Mouse (Mus musculus) G1E (cell line): ENCODE results near the gene Rxrb.

Experiments used
- CTCF ChIP-seq: IDR thresholded peaks from 2 replicates; pipeline ENCODE4 v1.5.1; 2012; ENCODE audit warnings: low read depth, low read length, inconsistent platforms, mixed read lengths
- GATA1 ChIP-seq: IDR thresholded peaks from 2 replicates; pipeline ENCODE4 v1.6.1; 2012; ENCODE audit warnings: borderline replicate concordance, low read length, inconsistent platforms, mixed read lengths
- GATA2 ChIP-seq: IDR thresholded peaks from 2 replicates; pipeline ENCODE4 v1.6.1; 2012; ENCODE audit warnings: low read depth, low read length, inconsistent platforms, borderline replicate concordance
- POLR2AphosphoS5 ChIP-seq: IDR thresholded peaks from 2 replicates; pipeline ENCODE4 v1.6.1; 2012; ENCODE audit warnings: low read depth, low read length, inconsistent platforms; ENCODE audit not compliant: insufficient replicate concordance

GRCm38 (mm10) chr17:34027656-34028223 is 3.9 kb upstream of the Rxrb start, which contains the start of gene H2-Ke6:
- no peak for TF ChIP-seq POLR2AphosphoS5
- TF ChIP-seq CTCF = no peak
- TF ChIP-seq GATA1 = no peak
- TF ChIP-seq GATA2 = no peak
